Mouse (Mus musculus) frontal cortex, postnatal 14 days (tissue): ENCODE measurements around the gene Hspbp1.
A peak's percentile ranks its signal among the peaks of the same experiment; 100 is the strongest.

Experiments
- DNase-seq, 2 experiments: peaks; one replicate each; pipeline ENCODE4 v3.0.0; 2022; ENCODE audit warnings: low spot score in 2 of 2

Hspbp1 gene

DNA sequence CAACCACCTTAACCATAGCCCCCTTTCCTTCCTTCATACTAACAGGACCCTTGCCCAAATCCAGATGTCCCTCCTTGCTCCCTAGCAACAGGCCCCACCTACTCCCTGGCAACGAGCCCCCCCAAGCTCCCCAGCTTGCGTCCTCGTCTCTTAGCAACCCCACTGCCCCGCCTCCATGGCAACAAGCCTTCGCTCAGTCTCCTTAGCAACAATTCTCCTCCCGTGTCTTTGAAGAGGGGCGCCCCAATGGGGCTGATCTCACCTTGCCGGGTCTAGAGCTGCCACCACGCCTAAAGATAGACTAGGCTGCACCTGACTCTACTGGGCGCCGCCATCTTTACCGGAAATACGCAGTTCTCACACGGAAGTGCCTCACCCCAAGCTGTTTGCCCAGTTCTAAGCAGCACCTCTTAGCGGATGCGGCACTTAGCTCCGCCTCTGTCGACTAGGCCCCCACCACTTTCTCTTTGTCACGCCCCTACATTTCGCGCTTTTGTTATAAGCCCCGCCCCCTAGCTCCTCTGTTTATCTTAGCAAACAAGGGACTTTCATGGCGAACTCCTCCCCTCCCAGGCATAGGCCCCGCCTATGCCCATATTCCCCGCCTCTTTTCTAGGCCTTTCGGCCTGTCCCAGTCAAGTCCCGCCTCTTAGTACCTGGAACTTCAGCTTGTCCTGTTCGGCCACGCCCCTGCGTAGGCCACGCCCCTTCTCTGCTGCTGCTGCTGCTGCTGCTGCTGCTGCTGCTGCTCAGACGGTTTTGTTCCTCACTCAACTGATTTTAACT, at the start of gene Hspbp1:
Hspbp1 (minus strand) TSS at position 437 of the 786 bp plus-strand sequence.
- DNase-seq: peak; percentile 86 to 91

DNA sequence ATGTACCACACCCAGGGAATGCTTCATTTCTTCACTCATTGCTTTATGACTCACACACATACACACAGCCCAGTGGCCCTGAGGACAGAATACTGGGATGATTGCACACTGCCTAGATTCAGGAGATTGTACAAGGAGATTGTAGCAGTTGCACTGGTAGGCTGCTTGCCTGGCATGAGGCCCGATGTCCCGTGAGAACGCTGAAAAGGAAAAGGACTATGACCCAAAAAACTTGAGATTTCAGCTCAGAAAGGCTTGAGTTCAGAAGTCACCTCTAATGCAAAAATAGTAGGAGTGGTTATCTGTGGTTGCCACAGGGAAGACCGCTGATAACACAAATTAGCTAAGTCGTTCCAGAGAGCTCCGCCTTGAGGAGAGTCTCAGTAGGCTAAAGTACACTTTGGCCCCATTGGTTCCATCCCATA, 48.1 kb upstream of the Hspbp1 start:
- no peak for DNase-seq

DNA sequence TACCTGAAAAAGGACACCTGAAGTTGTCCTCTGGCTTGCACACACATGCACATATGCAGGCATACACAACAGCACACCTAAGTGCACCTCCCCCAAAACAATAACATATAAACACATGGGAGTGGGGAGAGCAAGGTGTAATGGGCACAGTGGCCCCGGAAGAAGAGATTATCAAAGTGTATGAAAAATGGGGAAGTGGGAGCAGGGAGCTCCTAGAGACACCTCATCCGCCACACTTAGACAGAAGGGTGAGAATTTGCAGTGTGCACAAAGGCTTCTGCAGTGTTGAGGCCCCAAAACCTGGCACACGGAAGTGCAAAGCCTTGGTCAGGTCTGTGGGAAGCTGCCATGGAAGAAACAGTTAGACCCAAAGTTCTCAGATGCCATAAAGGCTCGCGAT, 46.2 kb upstream of the Hspbp1 start:
- no peak for DNase-seq

DNA sequence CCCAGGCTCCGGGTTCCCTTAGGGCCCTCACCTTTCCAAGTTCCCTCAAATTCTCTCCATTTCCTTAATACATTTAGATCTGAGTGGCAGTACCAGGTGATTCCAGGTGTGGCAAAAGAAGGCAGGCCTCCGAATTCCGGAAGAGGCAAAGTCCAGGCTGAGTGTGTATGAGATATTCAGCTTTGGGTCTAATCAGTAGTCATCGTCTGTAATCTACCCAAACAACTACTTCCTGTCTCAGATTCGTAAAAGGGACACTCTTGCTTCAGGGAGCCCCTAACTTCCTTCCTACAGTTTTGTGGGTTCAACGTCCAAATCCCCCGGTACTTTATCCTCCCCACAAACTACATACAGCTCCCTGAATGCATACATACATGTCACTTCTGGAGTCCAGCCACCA, 40.3 kb upstream of the Hspbp1 start, which contains the start of gene Tmem150b:
Tmem150b (minus strand) TSS at position 81 of the 400 bp plus-strand sequence.
- no peak for DNase-seq

DNA sequence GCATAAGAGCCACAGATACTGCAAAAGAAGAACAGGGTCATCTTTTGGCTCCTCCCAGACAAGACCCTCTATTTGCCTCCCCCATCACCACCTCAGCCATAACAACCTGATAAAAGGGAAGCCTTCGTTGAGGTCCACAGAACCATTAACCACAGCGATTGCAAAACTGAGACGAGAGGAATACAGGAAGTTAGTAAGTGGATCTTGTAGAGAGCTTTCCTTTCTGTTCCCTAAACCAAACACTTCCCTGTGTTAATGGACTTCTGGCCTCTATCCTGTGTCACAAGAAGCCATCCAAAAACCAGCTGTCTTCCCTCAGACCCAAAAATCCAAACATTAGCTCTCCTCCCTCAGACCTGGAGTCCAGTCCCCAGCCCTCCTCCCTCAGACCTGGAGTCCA, 39.5 kb upstream of the Hspbp1 start:
- no peak for DNase-seq

DNA sequence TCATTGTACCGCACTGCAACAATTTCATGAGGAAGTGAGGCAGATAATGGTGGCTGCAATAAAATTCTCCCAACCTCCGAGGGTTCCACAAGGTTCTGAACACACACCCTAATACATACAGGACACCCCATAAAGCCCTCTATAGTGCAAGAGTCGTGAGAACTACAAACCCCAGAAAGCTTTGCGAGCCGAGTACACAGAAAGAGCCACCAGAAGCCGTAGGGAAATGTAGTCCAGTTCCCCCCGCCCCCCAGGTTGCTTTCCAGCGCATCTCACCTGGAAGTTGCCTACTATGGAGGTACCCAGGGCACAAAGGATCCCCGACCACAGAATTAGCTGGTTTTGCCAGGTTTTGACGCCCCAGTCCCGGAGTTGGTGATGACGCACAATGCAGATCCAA, 38.6 kb upstream of the Hspbp1 start:
- DNase-seq: no peak

DNA sequence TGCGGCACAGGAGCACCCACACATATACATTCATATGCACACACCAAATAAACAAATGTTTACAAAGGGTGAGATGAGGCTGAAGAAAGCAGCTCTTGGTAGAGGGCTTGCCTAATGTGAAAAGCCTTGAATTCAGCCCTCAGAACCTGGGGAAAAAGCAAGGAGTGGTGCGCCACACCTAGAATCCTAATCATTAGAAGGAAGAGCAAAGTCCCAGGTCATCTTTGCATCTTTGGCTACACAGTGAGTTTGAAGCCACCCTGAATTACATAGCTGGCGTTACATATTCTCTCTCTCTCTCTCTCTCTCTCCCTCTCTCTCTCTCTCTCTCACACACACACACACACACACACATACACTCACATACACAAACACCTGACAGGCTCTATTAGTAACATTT, 34.4 kb upstream of the Hspbp1 start:
- DNase-seq: no peak

DNA sequence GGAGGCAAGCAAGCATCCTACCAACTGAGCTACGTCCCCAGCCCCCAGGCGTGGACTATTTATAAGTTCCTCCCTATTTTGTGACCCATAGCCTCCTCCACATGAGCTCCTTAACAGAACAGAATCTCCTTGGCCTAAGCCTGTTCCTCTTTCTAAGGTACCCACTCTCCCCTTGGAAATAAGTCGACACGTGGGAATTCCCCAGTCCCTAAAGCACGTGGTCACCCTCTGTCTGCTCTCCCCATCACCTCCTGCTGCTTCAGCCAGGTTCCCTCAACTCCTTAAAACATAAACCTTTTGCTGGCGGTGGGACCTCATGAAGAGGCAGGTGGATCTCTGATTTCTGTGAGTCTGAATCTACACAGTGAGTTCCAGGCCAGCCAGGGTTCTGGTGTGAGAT, 32.1 kb upstream of the Hspbp1 start:
- DNase-seq: no peak

DNA sequence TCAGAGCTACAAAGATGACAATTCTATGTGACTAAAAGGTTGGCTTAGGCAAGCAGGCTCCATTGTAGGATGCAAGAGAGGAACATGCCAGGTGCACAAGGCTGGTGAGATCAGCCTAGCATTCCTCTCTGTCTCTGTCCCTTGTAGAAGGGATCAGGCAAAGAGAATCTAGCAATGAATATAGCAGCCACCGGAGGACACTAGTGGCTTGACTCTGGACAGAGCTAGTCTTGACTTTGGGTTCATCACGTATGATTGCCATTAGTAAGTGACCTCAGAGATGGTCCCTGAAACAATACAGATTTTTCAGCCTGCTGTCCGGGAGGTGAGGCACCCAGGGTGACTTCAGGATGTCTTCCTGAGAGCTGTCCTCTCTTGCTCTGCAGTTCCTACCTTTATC, 27.7 kb upstream of the Hspbp1 start:
- no peak for DNase-seq

DNA sequence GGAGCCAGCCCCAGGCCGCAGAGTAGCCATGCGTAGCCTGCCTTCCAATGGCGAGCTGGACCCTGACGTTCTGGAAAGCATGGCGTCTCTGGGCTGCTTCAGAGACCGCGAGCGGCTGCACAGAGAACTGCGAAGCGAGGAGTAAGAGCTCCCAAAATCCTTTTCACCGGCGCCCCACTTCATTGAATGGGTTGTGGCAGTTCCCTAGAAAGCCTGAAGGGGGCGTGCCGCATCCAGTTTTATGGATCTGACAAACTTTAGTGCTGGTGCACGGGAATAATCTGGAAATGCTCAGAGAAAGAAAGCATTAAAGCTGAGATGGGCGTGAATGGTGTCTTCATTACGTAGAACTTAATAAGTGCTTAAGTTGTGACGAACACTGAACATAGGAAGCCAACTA, 20.2 kb upstream of the Hspbp1 start:
- peak in 1 of 2 experiments; percentile 33 for DNase-seq

DNA sequence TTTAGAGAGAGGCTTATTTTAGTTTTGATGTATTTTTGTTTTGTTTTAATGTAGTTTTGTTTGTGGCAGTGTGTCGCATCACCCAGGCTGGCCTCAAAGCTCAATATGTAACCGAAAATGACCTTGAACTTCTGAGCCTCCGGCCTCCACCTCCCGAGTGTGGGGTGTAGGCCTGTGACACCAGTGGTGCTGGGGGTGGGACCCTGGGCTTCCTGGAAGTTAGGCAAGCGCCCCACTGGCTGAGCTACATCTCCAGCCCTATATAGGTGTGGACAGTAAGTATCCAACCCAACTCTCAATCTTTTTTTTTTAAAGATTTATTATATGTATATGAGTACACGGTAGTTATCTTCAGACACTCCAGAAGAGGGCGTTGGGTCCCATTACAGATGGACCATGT, 18.3 kb upstream of the Hspbp1 start:
- no peak for DNase-seq

DNA sequence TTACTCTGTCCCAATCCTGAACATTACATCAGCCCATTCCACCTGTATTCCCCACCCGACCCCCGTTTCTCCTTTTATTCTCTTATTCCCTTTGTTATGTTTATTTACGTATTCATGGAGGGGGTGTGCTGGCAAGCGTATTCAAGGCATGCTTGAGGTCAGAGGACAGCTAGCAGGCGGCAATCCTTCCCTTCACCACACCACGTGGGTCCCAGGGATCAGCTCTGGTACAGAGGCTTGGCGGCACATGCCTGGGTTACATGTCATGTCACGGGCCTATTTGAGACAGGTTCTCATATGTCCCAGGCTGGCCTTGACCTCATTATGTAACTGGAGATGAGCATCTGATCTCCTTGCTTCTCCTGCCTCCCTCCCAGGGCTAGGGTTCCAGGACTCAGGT, 17.5 kb upstream of the Hspbp1 start:
- DNase-seq: no peak

DNA sequence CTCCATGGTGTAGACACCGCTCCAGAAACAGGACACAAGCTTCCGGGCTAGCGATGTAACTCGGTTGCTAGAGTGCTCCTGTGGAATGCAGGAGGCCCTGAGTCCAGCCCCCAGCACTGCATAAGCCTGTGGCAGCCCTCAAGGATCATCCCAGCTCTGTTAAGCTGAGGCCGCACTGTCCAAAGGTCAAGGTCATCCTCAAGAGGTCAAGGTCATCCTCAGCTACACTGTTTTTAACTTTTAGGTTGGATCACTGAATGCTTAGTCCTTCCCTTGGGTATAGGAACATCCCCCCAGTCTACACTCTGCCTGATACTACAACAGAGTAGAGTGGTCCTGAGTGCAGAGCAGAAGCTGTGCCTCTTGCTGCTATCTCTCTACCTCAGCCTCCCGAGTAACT, 8.1 kb upstream of the Hspbp1 start:
- DNase-seq: no peak

DNA sequence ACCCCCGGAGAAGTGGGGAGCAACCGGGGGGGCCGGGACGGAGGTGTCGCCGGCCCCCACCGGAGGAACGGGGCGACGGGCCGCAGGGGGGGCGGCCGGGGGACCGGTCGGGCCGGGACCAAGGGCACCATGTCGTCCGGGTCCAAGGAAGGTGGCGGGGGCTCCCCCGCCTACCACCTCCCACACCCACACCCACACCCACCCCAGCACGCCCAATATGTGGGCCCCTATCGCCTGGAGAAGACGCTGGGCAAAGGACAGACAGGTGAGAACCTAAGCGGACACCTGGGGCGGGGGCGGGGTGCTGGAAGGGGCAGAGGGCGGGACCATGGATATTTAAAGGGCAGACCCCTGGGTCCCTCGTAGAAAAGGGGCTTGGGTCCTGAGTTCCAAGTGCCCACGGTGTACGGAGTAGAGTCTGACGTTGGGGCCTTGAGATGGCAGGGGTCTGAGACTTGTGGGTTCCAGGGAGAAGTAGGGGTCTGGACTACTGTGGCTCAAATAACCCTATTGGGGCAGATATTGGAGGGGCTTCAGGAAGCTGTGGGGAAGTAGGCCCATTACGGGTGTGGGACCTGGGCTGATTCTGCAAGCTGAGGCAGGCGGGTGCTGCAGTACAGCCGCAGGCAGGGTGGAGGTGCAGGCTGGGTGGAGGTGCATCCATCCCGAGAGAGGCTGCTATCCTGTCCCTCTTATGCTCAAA, 6.2 kb upstream of the Hspbp1 start:
- peak in 1 of 2 experiments; percentile 27 for DNase-seq

DNA sequence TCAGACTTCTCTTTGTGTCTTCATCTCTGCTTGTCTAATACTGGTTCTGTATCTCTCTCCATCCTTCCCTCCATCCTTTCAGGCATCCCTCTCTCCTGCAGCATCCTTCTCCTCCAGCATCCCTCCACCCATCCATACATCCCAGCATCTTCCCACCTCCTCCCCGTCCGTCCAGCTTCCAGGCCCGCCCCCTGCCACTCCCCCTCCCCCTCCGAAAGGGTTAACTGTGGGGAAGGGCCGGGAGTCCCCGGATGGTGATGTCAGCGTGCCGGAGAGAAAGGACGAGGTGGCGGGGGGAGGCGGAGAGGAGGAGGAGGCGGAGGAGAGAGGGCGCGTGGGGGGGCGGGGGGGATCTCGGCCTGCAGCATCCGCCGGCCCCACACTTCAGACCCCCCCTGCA, 5.5 kb upstream of the Hspbp1 start, which contains the start of gene Brsk1:
Brsk1 (plus strand) TSS at position 218 of the 400 bp plus-strand sequence.
- peak; percentile 71 to 76 for DNase-seq

DNA sequence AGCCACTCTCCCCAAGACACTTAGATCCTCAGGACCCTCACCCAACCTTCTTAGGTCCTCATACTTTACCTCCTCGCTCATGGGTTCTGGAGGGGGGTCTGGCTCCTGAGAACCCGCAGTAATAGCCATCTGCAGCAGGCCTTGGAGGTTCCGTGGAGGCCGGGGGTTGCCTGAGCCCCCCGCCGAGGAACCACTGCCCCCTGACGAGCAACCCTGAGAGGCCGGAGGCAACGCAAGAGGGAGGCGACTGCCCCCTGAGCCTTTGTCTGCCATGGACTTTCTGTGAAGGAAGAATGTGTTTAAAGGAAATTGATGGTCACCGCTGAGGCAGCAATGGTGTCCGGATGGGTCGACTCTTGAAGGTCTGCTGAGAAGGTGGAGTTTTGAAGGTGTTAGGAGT, 665 bp downstream of the Hspbp1 start:
- no peak for DNase-seq

DNA sequence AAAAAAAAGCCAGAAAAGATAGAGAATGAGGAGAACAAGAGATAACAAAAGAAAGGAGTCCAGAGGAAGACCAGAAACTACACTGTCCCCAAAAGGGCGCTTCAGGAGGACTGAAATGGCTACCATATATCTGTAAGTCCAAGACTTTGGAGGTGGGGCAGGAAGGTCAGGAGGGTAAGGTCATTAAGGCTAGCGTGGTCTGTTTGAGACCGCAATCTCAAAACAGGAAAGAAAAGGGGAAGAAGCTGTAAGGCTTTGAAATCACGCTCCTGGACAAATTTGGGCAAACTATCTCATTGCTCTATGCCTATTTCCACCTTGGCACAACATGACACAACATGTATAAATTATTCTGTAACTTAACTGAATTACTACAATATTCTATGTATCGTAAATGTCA, 1.6 kb downstream of the Hspbp1 start:
- no peak for DNase-seq

DNA sequence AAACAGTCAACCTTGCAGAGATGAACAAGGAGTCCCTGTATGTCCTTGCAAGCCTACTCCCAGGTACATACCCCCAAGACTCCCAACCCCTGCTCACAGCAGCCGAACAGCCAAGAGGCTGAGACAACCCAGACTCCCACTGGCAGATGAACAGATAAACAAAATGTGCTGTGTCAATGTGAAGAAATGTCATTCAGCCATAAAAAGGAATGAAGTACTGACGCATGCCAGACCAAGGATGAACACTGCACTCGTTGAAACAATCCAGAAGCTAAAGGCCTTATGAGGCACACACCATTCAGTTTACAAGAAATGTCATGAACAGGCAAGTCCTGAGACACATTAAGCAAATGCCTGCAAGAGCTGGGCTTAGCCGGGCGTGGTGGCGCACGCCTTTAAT, 9.7 kb downstream of the Hspbp1 start:
- DNase-seq: no peak

DNA sequence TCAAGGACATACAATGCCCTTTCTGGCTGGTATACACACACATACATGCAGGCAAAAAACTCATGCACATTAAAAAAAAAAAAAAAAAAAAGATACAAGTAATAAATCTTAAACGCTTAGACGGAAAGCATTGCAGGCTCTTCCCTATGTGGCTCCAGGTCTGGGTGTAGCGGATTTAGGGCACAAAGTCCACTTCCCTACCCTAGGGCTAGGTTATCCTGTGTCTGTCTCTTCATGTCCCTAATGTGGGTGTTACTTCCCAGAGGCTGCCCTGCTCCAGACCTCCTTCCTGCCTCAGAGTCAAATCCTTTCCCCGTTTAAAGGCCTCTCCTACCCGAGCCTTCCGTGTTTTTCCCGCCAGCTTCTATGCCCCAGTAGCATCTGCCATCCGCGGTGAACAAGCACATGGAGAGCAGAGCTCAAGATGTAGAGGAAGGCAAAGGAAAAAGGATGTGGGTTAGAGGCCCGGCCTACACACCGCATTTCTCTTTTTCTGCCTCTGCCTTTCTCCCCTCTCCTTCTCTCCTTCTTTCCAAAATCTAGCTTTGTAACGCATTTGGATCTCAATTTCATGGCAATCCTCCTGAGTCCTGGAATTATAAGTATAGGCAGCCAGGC, 10.6 kb downstream of the Hspbp1 start:
- DNase-seq: no peak

DNA sequence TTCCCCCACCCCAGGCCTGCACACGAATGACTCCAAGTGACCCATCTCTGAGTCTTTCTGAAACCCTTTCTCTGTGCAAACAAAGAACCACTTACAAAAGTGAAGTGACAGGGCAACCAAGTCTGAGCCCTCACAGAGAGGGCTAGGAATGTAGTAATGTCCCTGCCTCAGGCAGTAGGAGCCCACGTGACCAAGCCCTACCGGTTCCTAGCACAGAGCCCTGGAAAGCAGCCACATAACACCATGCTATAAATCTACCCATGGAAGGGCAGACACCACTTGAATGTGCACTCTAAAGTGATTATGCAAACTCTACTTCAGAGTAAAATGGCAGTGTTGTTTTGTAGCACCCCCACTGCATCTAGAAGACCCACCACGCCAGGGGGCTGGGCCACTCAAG, 12.9 kb downstream of the Hspbp1 start:
- no peak for DNase-seq

DNA sequence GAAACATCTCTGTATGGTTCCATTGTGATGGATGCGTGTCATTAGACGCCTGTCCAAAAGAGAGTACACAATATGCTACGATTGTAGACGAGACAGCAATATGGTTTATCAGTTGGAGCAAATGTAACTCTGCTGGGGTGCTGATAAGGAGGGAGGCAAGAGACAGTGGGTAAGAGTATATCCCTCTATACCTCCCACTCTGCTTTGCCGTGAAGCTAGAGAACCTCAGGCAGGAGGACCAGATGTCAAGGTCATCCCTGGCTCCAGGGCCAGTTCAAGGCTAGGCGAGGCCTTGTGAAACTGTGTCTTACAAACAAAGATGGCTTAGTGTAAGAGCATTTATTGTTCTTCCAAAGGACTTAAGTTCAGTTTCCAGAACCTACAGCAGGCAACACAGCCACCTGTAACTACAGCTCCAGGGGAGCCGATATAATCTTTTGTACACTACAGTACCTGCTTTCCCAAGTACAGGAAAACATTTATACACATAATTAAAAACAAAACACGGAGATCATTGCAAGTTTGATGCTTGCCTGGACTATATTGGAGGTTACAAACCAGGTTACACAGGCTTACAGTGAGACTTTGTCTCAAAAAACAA, 14.1 kb downstream of the Hspbp1 start:
- DNase-seq: no peak

DNA sequence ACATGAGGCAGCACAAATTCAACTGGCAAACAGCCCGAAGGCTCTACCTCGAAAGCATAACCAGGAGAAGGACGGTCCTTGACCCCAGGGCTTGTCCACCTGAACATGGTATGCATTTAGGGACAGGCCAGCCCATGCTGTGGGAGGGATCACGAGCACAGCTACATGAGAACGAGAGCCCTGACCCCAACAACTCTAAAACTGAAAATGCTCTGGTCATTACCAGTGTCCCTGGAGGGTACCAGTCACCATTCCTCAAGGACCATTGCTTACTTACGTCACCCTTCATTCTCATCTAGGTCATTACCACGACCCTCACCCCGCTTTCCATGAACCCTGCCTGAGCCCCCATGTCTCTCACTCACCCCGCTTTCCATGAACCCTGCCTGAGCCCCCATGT, 15.7 kb downstream of the Hspbp1 start:
- no peak for DNase-seq
